In genomic region chr5:43522866-43523265, GRCm38 (mm10) we compare ENCODE assay signal across 30 mouse cellular contexts. TPM values are rescaled to one million over a fixed set of nuclear protein-coding genes. Genes with fewer than 3 reads are reported as not detected.
DNase-seq lines count a peak whose midpoint lies in the region; ATAC-seq lines count a peak whose summit lies in the region.
"Had no signal": no experiment of that assay in that cellular context is flagged by ENCODE, and none has a peak within 500 bp of the region (broad histone marks: within the 10 kb centered on the region; RNA-seq: fewer than 3 reads in every experiment).

No protein-coding gene starts in this region.

- no peak for ATAC-seq in limb, embryonic 12.5 days (ENCODE audit: insufficient number of reproducible peaks, insufficient read depth, low FRiP score, low TSS enrichment, low read depth)
- ATAC-seq: forebrain, embryonic 16.5 days; hindbrain, postnatal 0 days; midbrain, embryonic 13.5 days had no signal

- no peak overlapping the region for H3K4me2 ChIP-seq in limb, embryonic 12.5 days
- H3K4me2 ChIP-seq: embryonic facial prominence, embryonic 12.5 days; heart, embryonic 15.5 days; kidney, embryonic 15.5 days; midbrain, embryonic 13.5 days; neural tube, embryonic 13.5 days had no signal

- H3K27ac ChIP-seq in limb, embryonic 12.5 days, result 0 out of 2 replicates have a peak overlapping the region, but pooled peaks have one; percentile 41
- no peak overlapping the region for H3K27ac ChIP-seq in limb, embryonic 10.5 days
- H3K27ac ChIP-seq: embryonic facial prominence, embryonic 12.5 days; heart, embryonic 15.5 days; hindbrain, postnatal 0 days; kidney, embryonic 15.5 days; layer of hippocampus, adult 2 months; liver, embryonic 14.5 days; macrophage; midbrain, embryonic 13.5 days; neural tube, embryonic 13.5 days had no signal

- no peak overlapping the region for H3K4me3 ChIP-seq in limb, embryonic 12.5 days (replicated peaks)
- no peak overlapping the region for H3K4me3 ChIP-seq in limb, embryonic 10.5 days
- H3K4me3 ChIP-seq: embryonic facial prominence, embryonic 12.5 days; erythroblast, embryonic 14.5 days; heart, embryonic 15.5 days; kidney, embryonic 15.5 days; layer of hippocampus, adult 2 months; midbrain, embryonic 13.5 days; neural tube, embryonic 13.5 days had no signal

- intact Hi-C loops in left cerebral cortex, postnatal 36 days (cut with DNase I), result no loop called here

- H3K36me3 ChIP-seq in limb, embryonic 12.5 days, result no peaks in the 10 kb centered on the region
- no peaks in the 10 kb centered on the region for H3K36me3 ChIP-seq in limb, embryonic 10.5 days
- H3K36me3 ChIP-seq: embryonic facial prominence, embryonic 12.5 days; G1E; heart, embryonic 15.5 days; kidney, embryonic 15.5 days; midbrain, embryonic 13.5 days; neural tube, embryonic 13.5 days had no signal

- DNase-seq in embryo, embryonic 10.5 days (ENCODE audit: low spot score), result peak; percentile 13
- no peak for DNase-seq in embryo, embryonic 10 days (ENCODE audit: low spot score)
- peak; percentile 11 for DNase-seq in kidney, adult 11 months
- DNase-seq in kidney, postnatal 10 days, result no peak
- DNase-seq in limb, embryonic 10.5 days (ENCODE audit: low spot score), result no peak
- DNase-seq in layer of hippocampus, postnatal 36 days, result no peak
- DNase-seq in left cerebral cortex, postnatal 36 days (ENCODE audit: low spot score in 2 of 2), result no peak
- DNase-seq: adrenal gland, postnatal 14 days; cerebellum, adult 11 months; cerebellum, adult 9-10 months; cerebellum, postnatal 36 days; gastrocnemius, postnatal 10 days; left cerebral cortex, postnatal 4 days; liver; lung, adult 2 months; lung, postnatal 10 days had no signal

- H3K4me1 ChIP-seq in limb, embryonic 12.5 days (replicated peaks), result peaks cover 37% of the 10 kb centered on the region
- H3K4me1 ChIP-seq in limb, embryonic 10.5 days, result peaks cover 26% of the 10 kb centered on the region
- H3K4me1 ChIP-seq: heart, embryonic 15.5 days; midbrain, embryonic 13.5 days; neural tube, embryonic 13.5 days had no signal

- 35% methylated on average over 1 of the region's 1 CpGs for WGBS in limb, embryonic 12.5 days
- WGBS in limb, embryonic 10.5 days, result 45% methylated on average over 1 of the region's 1 CpGs

- H3K27me3 ChIP-seq in limb, embryonic 12.5 days, result no peaks in the 10 kb centered on the region
- H3K27me3 ChIP-seq in limb, embryonic 10.5 days (ENCODE audit: low read depth, poor library complexity, severe bottlenecking), result no peaks in the 10 kb centered on the region
- H3K27me3 ChIP-seq: embryonic facial prominence, embryonic 12.5 days; heart, embryonic 15.5 days; kidney, embryonic 15.5 days; midbrain, embryonic 13.5 days; neural tube, embryonic 13.5 days had no signal

- no peaks in the 10 kb centered on the region for H3K9me3 ChIP-seq in limb, embryonic 12.5 days
- no peaks in the 10 kb centered on the region for H3K9me3 ChIP-seq in limb, embryonic 10.5 days (replicated peaks)
- H3K9me3 ChIP-seq: embryonic facial prominence, embryonic 12.5 days; G1E; heart, embryonic 15.5 days; kidney, embryonic 15.5 days; midbrain, embryonic 13.5 days; neural tube, embryonic 13.5 days had no signal

- H3K9ac ChIP-seq in limb, embryonic 12.5 days (replicated peaks), result no peak overlapping the region
- H3K9ac ChIP-seq: embryonic facial prominence, embryonic 12.5 days; heart, embryonic 15.5 days; kidney, embryonic 15.5 days; liver, embryonic 14.5 days; midbrain, embryonic 13.5 days; neural tube, embryonic 13.5 days had no signal

RNA-seq across cellular contexts. Expression of gene C1qtnf7, which starts 7.5 kb away (rescaled TPM):
- 9.3 and 10.6 TPM in 2 replicates for polyA plus RNA-seq in limb, embryonic 12.5 days (2016; fragmentation: Nextera tagmentation; extraction: Ambion mirVana)
- 1.3 and 1.6 TPM in 2 replicates for polyA plus RNA-seq in limb, embryonic 10.5 days (2016; fragmentation: Nextera tagmentation; extraction: Ambion mirVana)
- 1 to 10 TPM in 1 of 2 experiments, under 1 TPM in 1; 0.87 to 1.3 TPM for total RNA-seq in layer of hippocampus, postnatal 36 days (2021)
- total RNA-seq in left cerebral cortex, postnatal 36 days (2021), result 1 to 10 TPM; 1.2 to 1.3 TPM
- total RNA-seq: megakaryocyte-erythroid progenitor cell, adult 5-6 weeks had no signal
- polyA plus RNA-seq: erythroblast, embryonic 14.5 days; G1E; macrophage had no signal

Comparison
In these comparisons a context has a peak if more than half of its experiments do, and no peak if none do; other contexts are left out.
1. DNase-seq: peak in embryo, embryonic 10.5 days (single experiment) and kidney, adult 11 months (single experiment); none in embryo, embryonic 10 days (single experiment), kidney, postnatal 10 days (single experiment), limb, embryonic 10.5 days (single experiment), layer of hippocampus, postnatal 36 days (0 of 2) and left cerebral cortex, postnatal 36 days (0 of 2).